Mouse (Mus musculus) heart, embryonic 12.5 days (tissue): Measurements from ENCODE around the gene Eif3j1. TPM values are rescaled to one million over a fixed set of nuclear protein-coding genes. Genes with fewer than 3 reads are reported as not detected.
A peak's percentile ranks its signal among the peaks of the same experiment; 100 is the strongest.
"Not testable (repeated sequence)": the region's sequence is repeated elsewhere in the genome, so short reads cannot be mapped to it uniquely, and the experiment has no call there.

Source experiments
- ATAC-seq: fragments of 200-750 bp; cut with Nextera tagmentation; 2 replicates; pipeline ENCODE4 v1.8.0; 2017; ENCODE audit warnings: moderate TSS enrichment, moderate library complexity; ENCODE audit not compliant: insufficient number of reproducible peaks, low FRiP score
- H3K27ac ChIP-seq: fragments of 300-500 bp; sonication (generic); 2 replicates; pipeline ENCODE4 v1.5.1; 2016; ENCODE audit warnings: mild to moderate bottlenecking, moderate library complexity; ENCODE audit not compliant: poor library complexity, severe bottlenecking
- H3K27me3 ChIP-seq: fragments of 300-500 bp; sonication (generic); replicated peaks from 2 replicates; pipeline ENCODE4 v1.6.1; 2016; ENCODE audit warnings: mild to moderate bottlenecking, moderate library complexity
- H3K36me3 ChIP-seq: fragments of 300-500 bp; sonication (generic); 2 replicates; pipeline ENCODE4 v1.6.1; 2016; ENCODE audit warnings: mild to moderate bottlenecking, moderate library complexity
- H3K4me1 ChIP-seq: fragments of 300-500 bp; sonication (generic); replicated peaks from 2 replicates; pipeline ENCODE4 v1.6.1; 2016; ENCODE audit warnings: mild to moderate bottlenecking
- H3K4me2 ChIP-seq: fragments of 300-500 bp; sonication (generic); 2 replicates; pipeline ENCODE4 v1.6.1; 2016; ENCODE audit warnings: mild to moderate bottlenecking, moderate library complexity
- H3K4me3 ChIP-seq: fragments of 300-500 bp; sonication (generic); 2 replicates; pipeline ENCODE4 v1.5.1; 2016; ENCODE audit warnings: mild to moderate bottlenecking
- H3K9ac ChIP-seq: fragments of 300-500 bp; sonication (generic); 2 replicates; pipeline ENCODE4 v1.6.1; 2016; ENCODE audit warnings: mild to moderate bottlenecking, moderate library complexity
- H3K9me3 ChIP-seq: fragments of 300-500 bp; sonication (generic); replicated peaks from 2 replicates; pipeline ENCODE4 v1.6.1; 2016; ENCODE audit warnings: mild to moderate bottlenecking, moderate library complexity
- WGBS: fragments of 180-500 bp; shearing (Covaris S2); methylation state at CpG from one replicate; pipeline ENCODE4 v1.1.7; 2016; 5-methylcytosine and 5-hydroxymethylcytosine counted together
- polyA plus RNA-seq: library from polyadenylated mRNA; unstranded; fragments of >200 nt; fragmentation: Nextera tagmentation; extraction: Ambion mirVana; gene quantifications from 2 replicates; pipeline ENCODE4 v1.2.1, GENCODE M21; 2016

Gene Eif3j1
- 14.2 and 15.7 TPM in 2 replicates for polyA plus RNA-seq

GRCm38 (mm10) chr2:122027862-122028755, at the start of gene Eif3j1:
Gene Eif3j1, plus strand, starts transcription at chr2:122028546.
- no peaks in the 10 kb centered on the region for H3K9me3 ChIP-seq
- H3K4me1 ChIP-seq, result no peaks in the 10 kb centered on the region; the same call in 1 of the 2 replicates
- peak; percentile 100 for ATAC-seq
- peak within 1 kb of the TSS; percentile 93 for H3K27ac ChIP-seq
- no peaks in the 10 kb centered on the region for H3K27me3 ChIP-seq
- 0 out of 2 replicates have a peak, but pooled peaks cover under 1% of the 10 kb centered on the region for H3K36me3 ChIP-seq
- peak within 1 kb of the TSS; percentile 79 for H3K4me2 ChIP-seq
- under 1% methylated on average over 60 of the region's 67 CpGs for WGBS
- H3K4me3 ChIP-seq, result peak within 1 kb of the TSS; percentile 99
- peak within 1 kb of the TSS; percentile 97 for H3K9ac ChIP-seq

GRCm38 (mm10) chr2:121995738-121996137, 32.6 kb upstream of the Eif3j1 start:
- H3K9ac ChIP-seq, result no peak overlapping the region
- peaks cover 43% of the 10 kb centered on the region for H3K36me3 ChIP-seq
- no peak overlapping the region for H3K4me2 ChIP-seq
- 89% methylated on average over 1 of the region's 1 CpGs for WGBS
- H3K27me3 ChIP-seq, result no peaks in the 10 kb centered on the region
- no peak overlapping the region for H3K4me3 ChIP-seq
- ATAC-seq, result no peak
- no peaks in the 10 kb centered on the region for H3K9me3 ChIP-seq
- H3K4me1 ChIP-seq, result no peaks in the 10 kb centered on the region
- no peak overlapping the region for H3K27ac ChIP-seq

- WGBS, result 92% methylated on average over 3 of the region's 3 CpGs
Observed at GRCm38 (mm10) chr2:122008832-122009231, 19.5 kb upstream of the Eif3j1 start.

GRCm38 (mm10) chr2:122011441-122011840, 16.9 kb upstream of the Eif3j1 start:
- H3K4me3 ChIP-seq, result no peak overlapping the region
- H3K4me2 ChIP-seq, result no peak overlapping the region
- no peaks in the 10 kb centered on the region for H3K9me3 ChIP-seq
- H3K9ac ChIP-seq, result no peak overlapping the region
- 84% methylated on average over 7 of the region's 7 CpGs for WGBS
- no peak overlapping the region for H3K27ac ChIP-seq
- H3K36me3 ChIP-seq, result peaks cover 29% of the 10 kb centered on the region
- ATAC-seq, result no peak
- H3K4me1 ChIP-seq, result no peaks in the 10 kb centered on the region
- no peaks in the 10 kb centered on the region for H3K27me3 ChIP-seq

More at GRCm38 (mm10) chr2:122008832-122009231, 19.5 kb upstream of the Eif3j1 start:
- no peaks in the 10 kb centered on the region for H3K9me3 ChIP-seq
- no peak overlapping the region for H3K4me2 ChIP-seq
- no peaks in the 10 kb centered on the region for H3K27me3 ChIP-seq
- ATAC-seq, result no peak
- H3K36me3 ChIP-seq, result peaks cover 44% of the 10 kb centered on the region
- no peaks in the 10 kb centered on the region for H3K4me1 ChIP-seq
- H3K4me3 ChIP-seq, result no peak overlapping the region
- no peak overlapping the region for H3K27ac ChIP-seq
- H3K9ac ChIP-seq, result no peak overlapping the region

- Histone ChIP-seq H3K9me3 (no peaks in the 10 kb centered on the region), H3K4me3 (no peak overlapping the region), H3K27ac (no peak overlapping the region), H3K4me2 (no peak overlapping the region), H3K27me3 (no peaks in the 10 kb centered on the region), H3K4me1 (no peaks in the 10 kb centered on the region), H3K9ac (no peak overlapping the region), H3K36me3 (peaks cover 1% of the 10 kb centered on the region)
- ATAC-seq, result no peak
- WGBS, result 64% methylated on average over 1 of the region's 1 CpGs
Observed at GRCm38 (mm10) chr2:122018705-122019104, 9.6 kb upstream of the Eif3j1 start.

- WGBS, result 78% methylated on average over 2 of the region's 2 CpGs
Observed at GRCm38 (mm10) chr2:122022284-122022683, 6.1 kb upstream of the Eif3j1 start.

GRCm38 (mm10) chr2:122027091-122027490, 1.3 kb upstream of the Eif3j1 start:
- H3K9ac ChIP-seq, H3K4me3 ChIP-seq: not testable (repeated sequence)

More at GRCm38 (mm10) chr2:122022284-122022683, 6.1 kb upstream of the Eif3j1 start:
- H3K4me1 ChIP-seq, result no peaks in the 10 kb centered on the region
- no peak overlapping the region for H3K4me2 ChIP-seq
- H3K36me3 ChIP-seq, result no peaks in the 10 kb centered on the region
- no peak overlapping the region for H3K9ac ChIP-seq
- H3K4me3 ChIP-seq, result no peak overlapping the region
- no peak overlapping the region for H3K27ac ChIP-seq
- ATAC-seq, result no peak
- H3K9me3 ChIP-seq, result no peaks in the 10 kb centered on the region
- no peaks in the 10 kb centered on the region for H3K27me3 ChIP-seq

GRCm38 (mm10) chr2:122028756-122029700, 682 bp downstream of the Eif3j1 start:
- Histone ChIP-seq H3K4me2 (peak overlapping the region; percentile 79), H3K4me1 (no peaks in the 10 kb centered on the region; the same call in 1 of the 2 replicates), H3K27ac (peak overlapping the region; percentile 88), H3K27me3 (no peaks in the 10 kb centered on the region), H3K9me3 (no peaks in the 10 kb centered on the region), H3K36me3 (peaks cover 8% of the 10 kb centered on the region), H3K9ac (peak overlapping the region; percentile 97), H3K4me3 (peak overlapping the region; percentile 99)
- ATAC-seq, result peak; percentile 60
- under 1% methylated on average over 70 of the region's 71 CpGs for WGBS

More at GRCm38 (mm10) chr2:122027091-122027490, 1.3 kb upstream of the Eif3j1 start:
- H3K9me3 ChIP-seq, H3K4me1 ChIP-seq, H3K36me3 ChIP-seq, H3K27me3 ChIP-seq, H3K27ac ChIP-seq, ATAC-seq, H3K4me2 ChIP-seq: not testable (repeated sequence)
- 90% methylated on average over 10 of the region's 10 CpGs for WGBS

GRCm38 (mm10) chr2:122031970-122032369, 3.6 kb downstream of the Eif3j1 start:
- H3K9ac ChIP-seq, result no peak overlapping the region
- H3K9me3 ChIP-seq, result no peaks in the 10 kb centered on the region
- H3K4me1 ChIP-seq, result peaks cover 8% of the 10 kb centered on the region; the same call in 1 of the 2 replicates
- no peaks in the 10 kb centered on the region for H3K27me3 ChIP-seq
- no peak for ATAC-seq
- no peak overlapping the region for H3K4me3 ChIP-seq
- 77% methylated on average over 5 of the region's 6 CpGs for WGBS
- H3K4me2 ChIP-seq, result no peak overlapping the region
- H3K27ac ChIP-seq, result no peak overlapping the region
- peaks cover 14% of the 10 kb centered on the region for H3K36me3 ChIP-seq

GRCm38 (mm10) chr2:122036064-122036463, 7.7 kb downstream of the Eif3j1 start:
- no peak for ATAC-seq
- 58% methylated on average over 3 of the region's 3 CpGs for WGBS
- no peak overlapping the region for H3K27ac ChIP-seq
- H3K9ac ChIP-seq, result no peak overlapping the region
- no peak overlapping the region for H3K4me3 ChIP-seq
- H3K27me3 ChIP-seq, result no peaks in the 10 kb centered on the region
- H3K9me3 ChIP-seq, result no peaks in the 10 kb centered on the region
- H3K4me1 ChIP-seq, result peaks cover 8% of the 10 kb centered on the region; the same call in 1 of the 2 replicates
- peaks cover 28% of the 10 kb centered on the region for H3K36me3 ChIP-seq
- no peak overlapping the region for H3K4me2 ChIP-seq

GRCm38 (mm10) chr2:122043926-122044325, 15.6 kb downstream of the Eif3j1 start:
- Histone ChIP-seq H3K27me3 (no peaks in the 10 kb centered on the region), H3K9ac (no peak overlapping the region), H3K36me3 (peaks cover 42% of the 10 kb centered on the region), H3K4me2 (no peak overlapping the region), H3K4me3 (no peak overlapping the region), H3K27ac (no peak overlapping the region), H3K4me1 (no peaks in the 10 kb centered on the region), H3K9me3 (no peaks in the 10 kb centered on the region)
- no peak for ATAC-seq
